Mouse (Mus musculus): Measurements from ENCODE around the gene Aldh16a1. TPM values are rescaled to one million over a fixed set of nuclear protein-coding genes. Genes with fewer than 3 reads are reported as not detected.

Aldh16a1 gene
- 31.4 and 32.6 TPM in 2 replicates for polyA plus RNA-seq (2015; fragmentation: Nextera tagmentation; extraction: Ambion mirVana)

DNA sequence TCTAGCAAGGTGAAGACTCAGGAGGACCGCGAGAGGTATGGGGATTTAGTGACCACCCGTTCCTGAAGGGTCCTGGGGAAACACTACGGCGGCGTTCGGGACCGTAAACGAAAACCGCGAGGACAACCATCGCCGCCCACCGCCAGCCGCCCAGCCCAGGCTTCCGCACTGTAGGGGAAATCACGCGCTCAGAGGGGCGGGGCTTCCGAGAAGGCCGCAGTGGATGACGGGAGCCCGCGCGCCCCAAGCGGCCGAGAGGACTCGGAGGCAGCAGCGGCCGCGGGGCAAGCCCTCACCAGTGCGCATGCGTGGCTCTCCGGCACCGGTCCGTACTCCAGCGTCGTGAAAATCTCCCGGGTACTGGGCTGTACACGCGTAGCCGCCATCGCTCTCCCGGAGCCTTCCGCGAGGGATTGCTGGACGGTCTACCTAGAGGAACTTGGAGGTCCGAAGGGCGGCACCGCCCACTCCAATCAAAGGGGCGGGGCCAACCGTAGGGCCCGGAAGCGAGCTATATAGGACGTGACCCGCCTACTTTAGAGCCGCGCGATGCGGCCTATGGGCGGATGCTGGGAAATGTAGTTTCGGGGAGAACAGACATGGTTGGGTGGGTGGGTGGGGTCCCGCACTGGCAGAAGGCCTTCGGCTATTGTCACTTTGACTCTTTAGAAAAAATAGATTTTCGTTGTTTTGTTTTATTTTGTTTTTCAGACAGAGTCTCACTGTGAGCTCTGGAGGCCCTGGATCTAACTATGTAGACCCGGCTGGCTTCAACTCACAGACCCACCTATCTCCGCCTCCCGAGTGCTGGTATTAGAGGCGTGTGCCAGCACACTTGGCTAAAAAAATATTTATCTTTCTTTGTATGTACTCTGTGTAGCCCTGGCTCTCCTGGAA lies at the start of gene Aldh16a1, which contains the start of gene Pih1d1:
TSS of gene Aldh16a1 (minus strand) at position 489 of the 897 bp plus-strand sequence.
TSS of gene Pih1d1 (plus strand) at position 208 of the 897 bp plus-strand sequence.
- peak; percentile 93 for ATAC-seq (ENCODE audit: insufficient read depth)
- WGBS (ENCODE audit: insufficient replicate concordance): 3% methylated on average over 69 of the region's 69 CpGs
- peak within 1 kb of the TSS; percentile 95 for H3K27ac ChIP-seq (replicated peaks)
- peaks cover 10% of the 10 kb centered on the region for H3K36me3 ChIP-seq (replicated peaks)
- peak within 1 kb of the TSS; percentile 91 for H3K9ac ChIP-seq
- peak within 1 kb of the TSS; percentile 90 for H3K4me3 ChIP-seq (replicated peaks)
- H3K4me1 ChIP-seq (replicated peaks): peaks cover 39% of the 10 kb centered on the region
- H3K9me3 ChIP-seq (replicated peaks): no peaks in the 10 kb centered on the region
- peak within 1 kb of the TSS; percentile 89 for H3K4me2 ChIP-seq
- H3K27me3 ChIP-seq: no peaks in the 10 kb centered on the region

DNA sequence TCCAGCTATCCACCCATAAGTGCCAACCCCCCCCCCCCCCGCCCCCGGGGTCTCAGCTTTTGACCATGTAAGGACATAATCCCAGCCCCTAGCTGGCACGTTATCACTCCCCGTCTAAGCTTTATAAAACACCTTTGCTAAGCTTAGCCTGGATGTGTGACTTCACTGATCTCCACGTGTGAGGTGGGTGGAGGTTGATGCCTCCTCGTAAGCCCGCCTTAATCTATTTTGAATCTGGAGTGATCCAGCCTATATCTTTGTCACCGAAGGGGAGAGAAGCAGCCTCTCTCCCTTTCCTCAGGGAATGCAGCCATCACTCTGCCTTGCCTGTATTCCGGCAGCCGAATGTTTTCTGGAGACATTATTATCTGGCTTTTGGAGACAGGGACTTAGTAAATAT lies 48.3 kb upstream of the Aldh16a1 start:
- peaks cover 13% of the 10 kb centered on the region for H3K4me1 ChIP-seq (replicated peaks)
- no peak overlapping the region for H3K9ac ChIP-seq
- no peaks in the 10 kb centered on the region for H3K9me3 ChIP-seq (replicated peaks)
- no peak overlapping the region for H3K4me3 ChIP-seq (replicated peaks)
- H3K27ac ChIP-seq (replicated peaks): no peak overlapping the region
- 51% methylated on average over 10 of the region's 10 CpGs for WGBS (ENCODE audit: insufficient replicate concordance)
- no peak overlapping the region for H3K4me2 ChIP-seq
- no peaks in the 10 kb centered on the region for H3K36me3 ChIP-seq (replicated peaks)
- ATAC-seq (ENCODE audit: insufficient read depth): no peak
- peaks cover 21% of the 10 kb centered on the region for H3K27me3 ChIP-seq

DNA sequence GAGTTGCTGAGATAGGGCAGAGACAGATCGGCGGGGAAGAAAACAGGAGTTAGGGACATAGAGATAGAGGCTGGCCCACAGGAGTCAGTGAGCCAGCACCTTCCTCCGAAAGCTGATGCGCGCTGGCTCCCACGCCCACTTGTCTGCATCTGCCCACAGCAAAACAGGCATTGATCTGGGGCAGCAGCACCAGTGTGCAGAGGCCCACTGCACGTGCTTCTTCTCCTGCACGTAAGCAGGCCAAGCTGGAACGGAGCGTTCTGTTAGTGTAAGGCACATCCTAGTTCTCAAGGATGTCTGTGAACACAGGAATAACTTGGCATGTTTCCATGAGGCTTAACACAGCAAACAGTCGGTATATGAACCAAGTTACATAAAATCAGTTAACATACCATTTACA lies 44.6 kb upstream of the Aldh16a1 start:
- Histone ChIP-seq H3K27me3 (peaks cover 45% of the 10 kb centered on the region), H3K4me3 (replicated peaks) (no peak overlapping the region), H3K9me3 (replicated peaks) (no peaks in the 10 kb centered on the region), H3K4me2 (no peak overlapping the region), H3K4me1 (replicated peaks) (no peaks in the 10 kb centered on the region), H3K9ac (no peak overlapping the region), H3K27ac (replicated peaks) (no peak overlapping the region), H3K36me3 (replicated peaks) (no peaks in the 10 kb centered on the region)
- no peak for ATAC-seq (ENCODE audit: insufficient read depth)
- WGBS (ENCODE audit: insufficient replicate concordance): 68% methylated on average over 11 of the region's 11 CpGs

DNA sequence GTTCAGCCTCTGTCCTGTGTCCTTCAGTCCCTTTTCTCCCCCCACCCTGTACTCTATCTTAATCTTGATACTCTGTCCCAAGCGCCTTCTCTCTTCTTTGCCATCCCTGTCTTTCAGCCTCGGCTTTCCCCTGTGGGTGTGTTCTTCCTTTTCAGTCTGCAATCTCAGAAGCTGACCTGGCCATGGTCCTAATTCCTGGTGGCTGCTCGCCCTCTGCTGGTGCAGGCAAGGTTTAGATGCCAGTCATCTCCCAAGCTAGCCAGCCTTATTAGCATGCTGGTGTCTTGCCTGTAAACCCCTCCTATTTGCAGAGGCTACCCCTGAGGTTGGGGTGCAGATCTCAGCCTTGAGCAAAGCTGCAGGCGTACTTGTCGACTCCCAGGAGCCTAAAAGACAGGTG lies 44.1 kb upstream of the Aldh16a1 start:
- Histone ChIP-seq H3K4me3 (replicated peaks) (no peak overlapping the region), H3K9ac (no peak overlapping the region), H3K27me3 (peaks cover 50% of the 10 kb centered on the region), H3K4me1 (replicated peaks) (no peaks in the 10 kb centered on the region), H3K27ac (replicated peaks) (no peak overlapping the region), H3K4me2 (no peak overlapping the region), H3K9me3 (replicated peaks) (no peaks in the 10 kb centered on the region), H3K36me3 (replicated peaks) (no peaks in the 10 kb centered on the region)
- no peak for ATAC-seq (ENCODE audit: insufficient read depth)
- 8% methylated on average over 5 of the region's 5 CpGs for WGBS (ENCODE audit: insufficient replicate concordance)

DNA sequence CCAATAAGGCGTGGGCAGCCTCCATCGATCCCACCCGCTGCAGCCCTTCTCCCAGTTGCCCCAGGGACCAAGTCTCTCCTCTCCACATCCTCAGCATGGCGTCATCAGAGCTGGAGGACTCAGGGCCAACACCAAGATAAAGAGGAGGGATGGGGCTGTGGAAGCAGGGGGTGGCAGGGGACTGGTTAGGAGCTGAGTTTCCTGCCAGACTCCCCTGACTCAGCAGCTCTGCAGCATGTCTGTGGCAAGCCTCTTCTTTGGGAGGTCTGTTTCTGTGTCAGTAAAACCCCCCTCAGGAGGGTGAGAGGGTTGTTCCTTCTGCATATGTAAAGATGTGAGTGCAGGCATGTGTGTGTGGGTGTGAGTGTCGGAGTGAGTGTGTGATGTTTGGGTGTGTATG lies 42.6 kb upstream of the Aldh16a1 start:
- no peaks in the 10 kb centered on the region for H3K36me3 ChIP-seq (replicated peaks)
- H3K9ac ChIP-seq: no peak overlapping the region
- no peak overlapping the region for H3K4me3 ChIP-seq (replicated peaks)
- H3K27me3 ChIP-seq: peaks cover 56% of the 10 kb centered on the region
- no peak overlapping the region for H3K27ac ChIP-seq (replicated peaks)
- H3K9me3 ChIP-seq (replicated peaks): no peaks in the 10 kb centered on the region
- WGBS (ENCODE audit: insufficient replicate concordance): 41% methylated on average over 5 of the region's 5 CpGs
- no peak for ATAC-seq (ENCODE audit: insufficient read depth)
- H3K4me2 ChIP-seq: no peak overlapping the region
- no peaks in the 10 kb centered on the region for H3K4me1 ChIP-seq (replicated peaks)

DNA sequence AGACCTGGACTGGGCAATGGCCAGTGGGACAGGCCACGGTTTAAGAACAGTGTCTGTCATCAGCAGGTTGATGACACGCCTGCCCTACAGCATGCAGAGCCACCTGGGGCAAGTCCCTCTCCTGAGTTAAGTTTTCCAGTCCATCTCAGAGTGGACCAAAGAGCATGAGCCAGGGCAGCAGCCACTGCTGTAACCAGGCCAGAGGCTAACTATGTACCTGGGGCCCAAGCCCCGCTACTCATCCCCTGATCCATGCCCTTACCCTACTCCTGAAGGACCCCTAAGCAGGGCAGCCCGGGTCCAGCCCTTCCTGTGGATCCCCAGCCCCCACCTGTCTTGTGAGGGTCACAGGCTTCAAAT lies 41.8 kb upstream of the Aldh16a1 start:
- H3K4me2 ChIP-seq: no peak overlapping the region
- 58% methylated on average over 4 of the region's 4 CpGs for WGBS (ENCODE audit: insufficient replicate concordance)
- H3K36me3 ChIP-seq (replicated peaks): no peaks in the 10 kb centered on the region
- no peak for ATAC-seq (ENCODE audit: insufficient read depth)
- H3K4me3 ChIP-seq (replicated peaks): no peak overlapping the region
- H3K27ac ChIP-seq (replicated peaks): no peak overlapping the region
- no peak overlapping the region for H3K9ac ChIP-seq
- H3K4me1 ChIP-seq (replicated peaks): no peaks in the 10 kb centered on the region
- H3K9me3 ChIP-seq (replicated peaks): no peaks in the 10 kb centered on the region
- H3K27me3 ChIP-seq: peaks cover 64% of the 10 kb centered on the region

DNA sequence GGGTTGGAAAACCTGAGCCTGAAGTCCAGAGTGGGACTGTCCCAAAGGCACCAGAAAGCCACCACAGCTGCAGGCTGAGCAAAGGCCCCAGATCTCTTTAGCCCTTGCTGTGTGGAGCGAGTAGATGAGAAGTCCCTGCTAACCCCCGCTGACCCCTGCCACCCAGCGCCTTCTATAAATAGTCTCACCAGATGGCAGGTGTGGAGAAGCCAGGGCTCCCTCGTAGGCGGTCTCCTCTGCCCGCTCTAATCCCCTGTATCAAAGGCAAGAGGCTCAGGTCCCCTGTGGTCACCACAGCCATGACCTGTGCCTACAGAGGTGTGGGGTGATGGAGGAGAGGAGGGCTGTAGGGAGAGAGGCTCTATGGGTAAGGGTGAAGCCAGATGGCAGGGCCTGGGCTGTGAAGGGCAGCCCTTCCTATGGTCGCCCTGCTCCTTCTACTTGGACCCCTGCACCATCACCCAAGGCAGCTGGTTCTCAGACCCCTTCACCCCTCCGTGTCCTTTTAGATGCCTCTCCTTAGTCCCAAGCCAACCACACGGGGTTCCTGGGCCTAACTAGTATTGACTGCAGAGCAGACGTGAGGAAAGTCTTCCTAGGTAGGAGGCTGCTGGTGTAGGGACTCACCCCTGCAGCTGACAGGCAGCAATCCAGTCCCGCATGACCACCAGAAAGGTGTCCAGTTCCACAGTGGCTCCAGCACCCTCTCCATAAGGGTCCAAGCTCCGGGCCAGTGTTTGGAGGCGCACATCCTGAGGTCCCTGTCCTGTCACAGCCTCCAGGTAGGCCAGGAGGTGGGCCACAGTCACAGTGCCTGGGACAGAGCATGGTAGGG lies 41.2 kb upstream of the Aldh16a1 start:
- Histone ChIP-seq H3K27ac (replicated peaks) (no peak overlapping the region), H3K36me3 (replicated peaks) (no peaks in the 10 kb centered on the region), H3K9ac (no peak overlapping the region), H3K27me3 (peaks cover 69% of the 10 kb centered on the region), H3K4me2 (no peak overlapping the region), H3K4me3 (replicated peaks) (no peak overlapping the region), H3K9me3 (replicated peaks) (no peaks in the 10 kb centered on the region), H3K4me1 (replicated peaks) (no peaks in the 10 kb centered on the region)
- 52% methylated on average over 13 of the region's 13 CpGs for WGBS (ENCODE audit: insufficient replicate concordance)
- no peak for ATAC-seq (ENCODE audit: insufficient read depth)

DNA sequence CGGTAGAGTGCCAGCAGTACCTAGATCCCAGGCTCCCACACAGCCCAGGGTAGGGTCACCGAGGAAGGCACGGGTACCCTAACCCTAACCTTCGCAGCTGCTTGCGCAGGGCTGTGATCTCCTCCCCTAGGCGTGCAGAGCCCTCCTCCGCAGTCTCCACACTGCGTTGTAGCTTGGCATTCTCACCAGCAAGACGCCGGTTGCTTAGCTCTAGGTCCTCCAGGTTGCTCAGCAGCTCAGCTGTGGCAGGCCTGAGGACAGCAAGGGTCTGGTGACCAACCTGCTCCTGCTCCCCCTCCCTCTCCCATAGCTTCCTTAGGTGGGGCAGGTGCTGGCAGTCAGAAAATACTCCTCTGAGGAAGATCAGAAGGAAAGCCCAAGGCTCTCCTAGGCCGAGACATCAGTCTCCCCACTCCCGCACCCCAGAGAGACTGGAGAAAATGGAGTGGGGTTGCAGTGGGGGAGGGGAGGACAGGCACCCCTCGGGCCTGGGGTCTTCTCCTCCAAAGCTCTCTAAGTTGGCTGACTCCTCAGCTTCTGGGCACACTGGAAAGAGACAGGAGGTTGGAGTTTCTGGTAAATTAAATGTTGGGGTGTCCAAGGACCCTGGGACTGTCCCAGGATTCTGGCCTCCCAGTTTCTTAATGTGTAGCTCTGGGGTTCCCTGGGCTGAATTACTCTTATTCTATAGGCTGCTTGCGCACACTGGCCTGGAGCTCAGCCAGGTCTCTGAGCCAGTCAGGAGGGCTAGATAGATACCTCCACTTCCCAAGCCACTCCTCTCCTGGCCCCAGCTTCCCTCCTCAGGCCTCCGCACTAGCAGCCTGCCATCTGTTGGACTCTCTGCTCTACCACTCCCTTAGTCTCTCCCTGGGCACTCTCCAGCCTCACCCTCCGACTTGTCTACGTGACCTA lies 39.7 kb upstream of the Aldh16a1 start:
- Histone ChIP-seq H3K4me3 (replicated peaks) (no peak overlapping the region), H3K27ac (replicated peaks) (no peak overlapping the region), H3K27me3 (peaks cover 76% of the 10 kb centered on the region), H3K4me2 (no peak overlapping the region), H3K9me3 (replicated peaks) (no peaks in the 10 kb centered on the region), H3K4me1 (replicated peaks) (no peaks in the 10 kb centered on the region), H3K9ac (no peak overlapping the region), H3K36me3 (replicated peaks) (no peaks in the 10 kb centered on the region)
- WGBS (ENCODE audit: insufficient replicate concordance): 59% methylated on average over 17 of the region's 17 CpGs
- no peak for ATAC-seq (ENCODE audit: insufficient read depth)

DNA sequence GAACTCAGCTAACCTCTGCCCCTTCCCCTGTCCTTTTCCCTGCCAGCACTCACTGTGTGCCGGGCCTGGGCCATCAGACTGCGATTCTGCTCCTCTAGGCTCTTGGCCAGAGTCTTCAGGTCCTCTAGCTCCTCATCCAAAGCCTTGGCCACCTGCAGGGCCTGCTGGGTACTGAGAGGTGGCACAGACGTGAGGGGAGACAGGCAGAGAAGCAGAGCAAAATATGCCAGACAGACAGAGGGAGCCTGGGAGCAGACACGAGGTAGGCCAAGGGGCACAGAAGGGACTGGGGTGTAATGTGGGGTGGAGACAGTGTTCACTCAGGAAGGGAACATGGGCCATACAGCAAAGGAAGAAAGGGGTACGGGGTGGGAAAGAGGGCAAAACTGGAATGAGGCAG lies 39.0 kb upstream of the Aldh16a1 start:
- 36% methylated on average over 5 of the region's 5 CpGs for WGBS (ENCODE audit: insufficient replicate concordance)
- Histone ChIP-seq H3K4me3 (replicated peaks) (no peak overlapping the region), H3K4me2 (no peak overlapping the region), H3K27me3 (peaks cover 77% of the 10 kb centered on the region), H3K4me1 (replicated peaks) (no peaks in the 10 kb centered on the region), H3K9me3 (replicated peaks) (no peaks in the 10 kb centered on the region), H3K9ac (no peak overlapping the region), H3K36me3 (replicated peaks) (no peaks in the 10 kb centered on the region), H3K27ac (replicated peaks) (no peak overlapping the region)
- no peak for ATAC-seq (ENCODE audit: insufficient read depth)

DNA sequence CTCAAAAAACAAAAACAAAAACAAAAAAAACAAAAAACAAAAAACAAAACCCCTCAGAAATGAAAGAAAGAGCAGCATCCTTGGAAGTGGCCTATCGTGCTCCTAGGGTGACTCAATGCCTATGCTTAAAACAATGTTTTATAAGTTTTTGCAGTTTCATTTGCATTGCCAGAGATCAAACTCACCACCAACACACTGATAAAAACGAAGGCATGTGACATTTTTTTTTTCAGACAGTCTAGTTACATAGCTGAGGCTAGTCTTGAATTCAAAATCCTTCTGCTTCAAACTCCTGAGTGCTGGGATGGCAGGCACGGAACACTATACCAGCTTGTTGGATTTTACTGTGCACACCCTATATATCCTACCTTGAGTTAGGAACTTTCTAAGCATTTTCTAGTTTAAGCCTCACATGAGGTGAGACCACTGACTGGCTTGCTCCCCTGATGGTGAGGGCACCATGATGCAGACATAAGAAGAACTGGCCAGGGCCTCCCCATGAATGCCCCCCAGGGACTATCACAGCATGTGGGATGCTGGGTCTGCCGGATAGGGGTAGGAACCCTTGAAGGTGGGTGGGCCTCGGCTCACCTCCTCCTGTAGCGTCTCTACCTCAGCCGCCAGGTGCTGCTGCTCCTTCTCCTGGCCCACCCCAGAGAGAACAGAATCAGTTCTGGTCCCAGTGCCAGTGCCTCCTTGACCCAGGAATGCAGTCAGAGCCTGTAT lies 38.4 kb upstream of the Aldh16a1 start:
- Histone ChIP-seq H3K9ac (no peak overlapping the region), H3K27me3 (peaks cover 81% of the 10 kb centered on the region), H3K4me3 (replicated peaks) (no peak overlapping the region), H3K27ac (replicated peaks) (no peak overlapping the region), H3K9me3 (replicated peaks) (no peaks in the 10 kb centered on the region), H3K4me1 (replicated peaks) (no peaks in the 10 kb centered on the region), H3K4me2 (no peak overlapping the region), H3K36me3 (replicated peaks) (no peaks in the 10 kb centered on the region)
- 66% methylated on average over 7 of the region's 7 CpGs for WGBS (ENCODE audit: insufficient replicate concordance)
- ATAC-seq (ENCODE audit: insufficient read depth): no peak
